Mouse (Mus musculus) CD4-positive, CD25-positive, alpha-beta regulatory T cell, adult 9 weeks (primary cell): Measurements from ENCODE around the gene Gm4027. TPM values are rescaled to one million over a fixed set of nuclear protein-coding genes. Genes with fewer than 3 reads are reported as not detected.

Experiments
- polyA plus RNA-seq: library from polyadenylated mRNA; unstranded; fragments of 100-300 nt; shearing (Covaris generic); gene quantifications from one replicate; pipeline ENCODE4 v1.2.1, GENCODE M21; 2017

Gene Gm4027
- not detected for polyA plus RNA-seq

GRCm38 (mm10) chr12:87618569-87618968 lies at the start of gene Gm4027:
Gene Gm4027, plus strand, starts transcription at chr12:87618869.

GRCm38 (mm10) chr12:87602388-87602787 lies 16.3 kb upstream of the Gm4027 start, which contains the start of gene Oog1:
Gene Oog1, plus strand, starts transcription at chr12:87602688.

GRCm38 (mm10) chr12:87644520-87644919 lies 25.9 kb downstream of the Gm4027 start, which contains the start of gene Gm16381:
Gene Gm16381, minus strand, starts transcription at chr12:87644620.

Other genes starting within 250 kb of the Gm4027 start
- 76.1 TPM for gene Sptlc2, start 230.5 kb upstream of the Gm4027 start, polyA plus RNA-seq
- gene Slirp, start 175.0 kb upstream of the Gm4027 start, polyA plus RNA-seq, result 98.4 TPM
- 86.8 TPM for gene Alkbh1, start 174.9 kb upstream of the Gm4027 start, polyA plus RNA-seq
- gene Snw1, start 146.6 kb upstream of the Gm4027 start, polyA plus RNA-seq, result 216 TPM
- not detected for gene Gm5788, start 124.1 kb upstream of the Gm4027 start, polyA plus RNA-seq
- not detected for gene Gm8300, start 104.6 kb upstream of the Gm4027 start, polyA plus RNA-seq
- not detected for gene Oog1, start 16.2 kb upstream of the Gm4027 start, polyA plus RNA-seq
- gene Gm16381, start 25.8 kb downstream of the Gm4027 start, polyA plus RNA-seq, result not detected
- not detected for gene Gm21319, start 156.9 kb downstream of the Gm4027 start, polyA plus RNA-seq
- gene Gm21936, start 176.6 kb downstream of the Gm4027 start, polyA plus RNA-seq, result not detected
- not detected for gene BB287469, start 197.7 kb downstream of the Gm4027 start, polyA plus RNA-seq
- gene Gm2001, start 223.5 kb downstream of the Gm4027 start, polyA plus RNA-seq, result not detected